8 mouse cellular contexts compared by ENCODE assay signal in genomic region chr13:24988391-24988790, GRCm38 (mm10). TPM values are rescaled to one million over a fixed set of nuclear protein-coding genes. Genes with fewer than 3 reads are reported as not detected.
A peak's percentile ranks its signal among the peaks of the same experiment; 100 is the strongest.
DNase-seq lines count a peak whose midpoint lies in the region; ATAC-seq and TF ChIP-seq lines count a peak whose summit lies in the region.

No protein-coding gene starts in this region.

- no peak overlapping the region for H3ac ChIP-seq in C2C12 (ENCODE audit: control insufficient read depth, insufficient read length, low read depth)

- no peaks in the 10 kb centered on the region for H3K27me3 ChIP-seq in C2C12 (ENCODE audit: control insufficient read depth, insufficient read depth, insufficient read length)
- no peaks in the 10 kb centered on the region for H3K27me3 ChIP-seq in kidney, adult 2 months (replicated peaks; ENCODE audit: control insufficient read depth, insufficient read depth, low read length)
- no peaks in the 10 kb centered on the region for H3K27me3 ChIP-seq in liver, embryonic 12.5 days (replicated peaks)

- H3K4me2 ChIP-seq in liver, embryonic 12.5 days: no peak overlapping the region

- 33% methylated on average over 7 of the region's 7 CpGs for WGBS in kidney, adult 2 months
- WGBS in liver, embryonic 12.5 days (ENCODE audit: insufficient replicate concordance): 53% methylated on average over 7 of the region's 7 CpGs

- no peaks in the 10 kb centered on the region for H3K79me3 ChIP-seq in C2C12 (ENCODE audit: low read depth)

- peak; percentile 55; the same call in 1 of the 2 replicates for ATAC-seq in liver, embryonic 12.5 days

- no peak overlapping the region for H3K27ac ChIP-seq in cortical plate, adult 2 months (ENCODE audit: insufficient read depth, low read length)
- H3K27ac ChIP-seq in kidney, adult 2 months (ENCODE audit: insufficient read depth, low read depth, low read length): no peak overlapping the region
- no peak overlapping the region for H3K27ac ChIP-seq in liver, embryonic 12.5 days

- TF ChIP-seq POLR2A in cortical plate, adult 2 months (IDR thresholded peaks at IDR 0.05; ENCODE audit: extremely low read depth, insufficient read depth, low read length): no peak
- no peak for TF ChIP-seq POLR2A in kidney, adult 2 months (IDR thresholded peaks at IDR 0.05; ENCODE audit: low read depth, low read length)

- H3K9ac ChIP-seq in liver, embryonic 12.5 days: no peak overlapping the region

- DNase-seq in WW6 (ENCODE audit: low read depth, low spot score): peak; percentile 24
- peak; percentile 59 for DNase-seq in gastrocnemius, postnatal 10 days
- DNase-seq in kidney, adult 2 months: peak; percentile 67
- peak; percentile 33 for DNase-seq in neural tube, embryonic 10.5 days (ENCODE audit: extremely low spot score, low spot score)
- DNase-seq in thymus, postnatal 0 days (ENCODE audit: low spot score): peak; percentile 58

- H3K9me3 ChIP-seq in liver, embryonic 12.5 days (replicated peaks): no peaks in the 10 kb centered on the region

- H3K79me2 ChIP-seq in C2C12 (ENCODE audit: control insufficient read depth, insufficient read depth): no peaks in the 10 kb centered on the region

- H3K4me1 ChIP-seq in cortical plate, adult 2 months (ENCODE audit: control insufficient read depth, insufficient read depth, low read length): peaks cover 3% of the 10 kb centered on the region; the same call in 1 of the 2 replicates
- H3K4me1 ChIP-seq in kidney, adult 2 months (ENCODE audit: control insufficient read depth, insufficient read depth, low read length): peaks cover 4% of the 10 kb centered on the region; the same call in 1 of the 2 replicates
- no peaks in the 10 kb centered on the region for H3K4me1 ChIP-seq in liver, embryonic 12.5 days

- peaks cover 13% of the 10 kb centered on the region for H3K36me3 ChIP-seq in C2C12 (ENCODE audit: control insufficient read depth, insufficient read depth)
- 0 out of 2 replicates have a peak, but pooled peaks cover 2% of the 10 kb centered on the region for H3K36me3 ChIP-seq in kidney, adult 2 months (ENCODE audit: control insufficient read depth, insufficient read depth, low read length)
- H3K36me3 ChIP-seq in liver, embryonic 12.5 days: peaks cover 46% of the 10 kb centered on the region

- TF ChIP-seq CTCF in C2C12 (IDR thresholded peaks at IDR 0.05; ENCODE audit: control insufficient read depth, insufficient read depth, insufficient read length): peak; percentile 33
- TF ChIP-seq CTCF in cortical plate, adult 2 months (IDR thresholded peaks at IDR 0.05; ENCODE audit: extremely low read depth, insufficient read depth, low read length): peak; percentile 70
- TF ChIP-seq CTCF in kidney, adult 2 months (conservative IDR thresholded peaks at IDR 0.05; ENCODE audit: insufficient read depth, insufficient read length, low read depth, low read length): peak; percentile 85

- H3K4me3 ChIP-seq in C2C12 (ENCODE audit: insufficient read depth, poor library complexity, severe bottlenecking): no peak overlapping the region
- no peak overlapping the region for H3K4me3 ChIP-seq in cortical plate, adult 2 months (ENCODE audit: insufficient read depth, low read length)
- H3K4me3 ChIP-seq in kidney, adult 2 months (ENCODE audit: insufficient read depth, low read depth, low read length): no peak overlapping the region
- H3K4me3 ChIP-seq in liver, embryonic 12.5 days: no peak overlapping the region

TF ChIP-seq in C2C12, 6 proteins besides CTCF, POLR2A, EP300 and RAD21:
- no peak for TF ChIP-seq MYOD1 (IDR thresholded peaks at IDR 0.05; ENCODE audit: control insufficient read depth, insufficient read length, low read depth)
- no peak for TF ChIP-seq MYOG (IDR thresholded peaks at IDR 0.05; ENCODE audit: control insufficient read depth, extremely low read depth, insufficient read length)
- TF ChIP-seq USF1 (IDR thresholded peaks at IDR 0.05; ENCODE audit: low read depth): no peak
- TF ChIP-seq MAX (IDR thresholded peaks at IDR 0.05): no peak
- TF ChIP-seq FOSL1 (IDR thresholded peaks at IDR 0.05; ENCODE audit: insufficient read depth, low read length, poor library complexity, severe bottlenecking): no peak
- no peak for TF ChIP-seq CEBPB (IDR thresholded peaks at IDR 0.05; ENCODE audit: low read depth)
TF ChIP-seq in C2C12: peak in this region for 0.

RNA-seq across cellular contexts. Expression of gene Mrs2, which starts 31.8 kb away (rescaled TPM):
- polyA plus RNA-seq in C2C12 (2012; fragmentation: generic; extraction: Trizol): 9.5 TPM
- polyA plus RNA-seq in cortical plate, adult 2 months (2012; rRNA removed): 47.6 and 53.6 TPM in 2 replicates
- total RNA-seq in gastrocnemius, postnatal 10 days (2021): 10 to 100 TPM; 22.9 to 31.8 TPM
- 23.9 and 27.3 TPM in 2 replicates for polyA plus RNA-seq in kidney, adult 2 months (2012; rRNA removed)
- polyA plus RNA-seq in liver, embryonic 12.5 days (2016; fragmentation: Nextera tagmentation; extraction: Ambion mirVana): 18.3 and 18.7 TPM in 2 replicates
- polyA plus RNA-seq in thymus, postnatal 0 days (2015; fragmentation: Nextera tagmentation; extraction: Ambion mirVana): 18.6 and 24.6 TPM in 2 replicates

RNA-seq across cellular contexts. Expression of gene Gpld1, which starts 45.4 kb away (rescaled TPM):
- polyA plus RNA-seq in C2C12 (2012; fragmentation: generic; extraction: Trizol): 0.02 TPM
- polyA plus RNA-seq in cortical plate, adult 2 months (2012; rRNA removed): 21.7 and 22.6 TPM in 2 replicates
- under 1 TPM; 0.40 to 0.54 TPM for total RNA-seq in gastrocnemius, postnatal 10 days (2021)
- polyA plus RNA-seq in kidney, adult 2 months (2012; rRNA removed): 1.3 and 1.7 TPM in 2 replicates
- polyA plus RNA-seq in liver, embryonic 12.5 days (2016; fragmentation: Nextera tagmentation; extraction: Ambion mirVana): 1.8 TPM in 2 replicates
- polyA plus RNA-seq in thymus, postnatal 0 days (2015; fragmentation: Nextera tagmentation; extraction: Ambion mirVana): 0.47 and 0.54 TPM in 2 replicates

RNA-seq across cellular contexts. Expression of gene Aldh5a1, which starts 50.9 kb away (rescaled TPM):
- 1.1 TPM for polyA plus RNA-seq in C2C12 (2012; fragmentation: generic; extraction: Trizol)
- polyA plus RNA-seq in cortical plate, adult 2 months (2012; rRNA removed): 39.0 TPM in 2 replicates
- 1 to 10 TPM; 3.0 to 3.3 TPM for total RNA-seq in gastrocnemius, postnatal 10 days (2021)
- polyA plus RNA-seq in kidney, adult 2 months (2012; rRNA removed): 16.5 and 17.6 TPM in 2 replicates
- polyA plus RNA-seq in liver, embryonic 12.5 days (2016; fragmentation: Nextera tagmentation; extraction: Ambion mirVana): 3.0 and 3.4 TPM in 2 replicates
- polyA plus RNA-seq in thymus, postnatal 0 days (2015; fragmentation: Nextera tagmentation; extraction: Ambion mirVana): 1.2 and 1.3 TPM in 2 replicates

Comparison
In these comparisons a context has a peak if more than half of its experiments do, and no peak if none do; other contexts are left out.
1. CTCF ChIP-seq: peak in every context shown above with its lines; median percentile 85 in kidney, adult 2 months; 70 in cortical plate, adult 2 months; 33 in C2C12.